Mouse (Mus musculus) embryonic stem cell, embryonic (primary cell): ENCODE results near the gene Vps72.

Experiments used
- CTCF ChIA-PET, 4 experiments: fragments of 300-600 bp in 2 of 4; fragments of 350-600 bp in 2 of 4; sonication (Branson Sonifier 250); formaldehyde crosslinking; loops; one replicate each; lab custom pipeline; 2022; ENCODE audit warnings: inconsistent platforms in 2 of 4; lab: Charles Lee
- POLR2A ChIA-PET, 4 experiments: fragments of 300-600 bp in 2 of 4; fragments of 350-600 bp in 2 of 4; sonication (Branson Sonifier 250); formaldehyde crosslinking; loops; one replicate each; lab custom pipeline; 2022; ENCODE audit warnings: antibody characterized with exemption in 4 of 4, inconsistent platforms in 1 of 4; lab: Charles Lee

The Vps72 gene

GRCm38 (mm10) chr3:95110911-95111726 lies at the start of gene Vps72:
Gene Vps72, plus strand, starts transcription at chr3:95111022.
- ChIA-PET CTCF (interaction anchor here in 3 of 4 experiments (0.5 to 1.2 kb wide), 8 partner anchors 21 to 323 kb away, joined by 3 to 7 read pairs (median 4); partner anchors contain the start of gene Arnt (in 1 of the 3)), POLR2A (interaction anchor here (0.5 to 3.7 kb wide), 48 partner anchors 8 to 323 kb away, joined by 3 to 16 read pairs (median 4); partner anchors contain the start of genes Gabpb2 (in 2 of the 4), Tmod4 (in 2 of the 4), Zfp687 (in 2 of the 4) and Arnt (in 1 of the 4))

- POLR2A ChIA-PET = interaction anchor here in 2 of 4 experiments (1.1 to 15.8 kb wide), 4 partner anchors 11 to 79 kb away, joined by 3 to 234 read pairs (median 4); partner anchors contain the start of genes Tnfaip8l2 (in 1 of the 2) and Zfp687 (in 1 of the 2)
- CTCF ChIA-PET = interaction anchor here in 1 of 4 experiments (0.5 to 6.4 kb wide), 2 partner anchors 10 to 149 kb away, joined by 3 to 59 read pairs; no protein-coding TSS in a partner anchor
Measured at GRCm38 (mm10) chr3:95063741-95064140, 47.1 kb upstream of the Vps72 start.

- POLR2A ChIA-PET = interaction anchor here (0.6 to 15.8 kb wide), 34 partner anchors 8 to 694 kb away, joined by 3 to 234 read pairs (median 6); partner anchors contain the start of genes Gabpb2 (in 2 of the 4), Pip5k1a (in 2 of the 4), Psmd4 (in 2 of the 4) and Zfp687 (in 2 of the 4)
- CTCF ChIA-PET = interaction anchor here (0.6 to 6.4 kb wide), 7 partner anchors 12 to 156 kb away, joined by 3 to 59 read pairs (median 5); no protein-coding TSS in a partner anchor
Measured at GRCm38 (mm10) chr3:95065553-95065952, 45.3 kb upstream of the Vps72 start.

GRCm38 (mm10) chr3:95066095-95066494 lies 44.7 kb upstream of the Vps72 start:
- POLR2A ChIA-PET = interaction anchor here (0.6 to 15.8 kb wide), 58 partner anchors 8 to 225 kb away, joined by 3 to 234 read pairs (median 5); partner anchors contain the start of genes Zfp687 (in 3 of the 4), Gabpb2 (in 2 of the 4), Pip5k1a (in 2 of the 4) and Psmd4 (in 2 of the 4)

GRCm38 (mm10) chr3:95066570-95066969 lies 44.3 kb upstream of the Vps72 start:
- CTCF ChIA-PET = interaction anchor here (0.5 to 6.4 kb wide), 5 partner anchors 13 to 24 kb away, joined by 4 to 59 read pairs (median 7); no protein-coding TSS in a partner anchor

More at GRCm38 (mm10) chr3:95066095-95066494, 44.7 kb upstream of the Vps72 start:
- CTCF ChIA-PET = interaction anchor here (0.6 to 6.4 kb wide), 5 partner anchors 12 to 23 kb away, joined by 3 to 59 read pairs (median 7); no protein-coding TSS in a partner anchor

GRCm38 (mm10) chr3:95071606-95072005 lies 39.2 kb upstream of the Vps72 start:
- CTCF ChIA-PET = interaction anchor here in 3 of 4 experiments (0.6 to 1.7 kb wide), 6 partner anchors 14 to 45 kb away, joined by 3 to 5 read pairs (median 4); no protein-coding TSS in a partner anchor

More at GRCm38 (mm10) chr3:95066570-95066969, 44.3 kb upstream of the Vps72 start:
- POLR2A ChIA-PET = interaction anchor here (0.6 to 15.8 kb wide), 64 partner anchors 8 to 284 kb away, joined by 3 to 234 read pairs (median 5); partner anchors contain the start of genes Gabpb2 (in 3 of the 4), Vps72 (in 3 of the 4), Zfp687 (in 3 of the 4) and Pip5k1a (in 2 of the 4)

GRCm38 (mm10) chr3:95088071-95088470 lies 22.8 kb upstream of the Vps72 start:
- ChIA-PET POLR2A (interaction anchor here in 2 of 4 experiments (1.0 to 3.1 kb wide), 9 partner anchors 10 to 72 kb away, joined by 3 to 17 read pairs (median 5); partner anchors contain the start of gene Zfp687 (in 1 of the 2)), CTCF (interaction anchor here in 1 of 4 experiments (0.8 kb wide), 1 partner anchor 34 kb away, joined by 3 read pairs; no protein-coding TSS in a partner anchor)

More at GRCm38 (mm10) chr3:95071606-95072005, 39.2 kb upstream of the Vps72 start:
- POLR2A ChIA-PET = interaction anchor here in 3 of 4 experiments (0.6 to 15.8 kb wide), 15 partner anchors 10 to 986 kb away, joined by 3 to 234 read pairs (median 4); partner anchors contain the start of genes Pip5k1a (in 1 of the 3), Vps72 (in 1 of the 3) and Zfp687 (in 1 of the 3)

GRCm38 (mm10) chr3:95100854-95101253 lies 10.0 kb upstream of the Vps72 start:
- ChIA-PET CTCF (no interaction called here), POLR2A (interaction anchor here in 2 of 4 experiments (0.5 to 2.7 kb wide), 14 partner anchors 9 to 574 kb away, joined by 3 to 9 read pairs (median 4); partner anchors contain the start of genes Vps72 (in 2 of the 2) and Sema6c (in 1 of the 2))

- CTCF ChIA-PET = no interaction called here
- POLR2A ChIA-PET = interaction anchor here in 2 of 4 experiments (1.0 to 4.1 kb wide), 8 partner anchors 8 to 89 kb away, joined by 3 to 31 read pairs (median 15); partner anchors contain the start of gene Zfp687 (in 1 of the 2)
Measured at GRCm38 (mm10) chr3:95105121-95105520, 5.7 kb upstream of the Vps72 start.

- ChIA-PET POLR2A (interaction anchor here (0.7 to 4.1 kb wide), 39 partner anchors 9 to 172 kb away, joined by 3 to 31 read pairs (median 4); partner anchors contain the start of genes Zfp687 (in 2 of the 4), Mllt11 (in 1 of the 4) and Psmd4 (in 1 of the 4)), CTCF (interaction anchor here in 2 of 4 experiments (0.8 to 2.0 kb wide), 2 partner anchors 10 to 52 kb away, joined by 4 read pairs; no protein-coding TSS in a partner anchor)
Measured at GRCm38 (mm10) chr3:95105586-95106337, 5.1 kb upstream of the Vps72 start.

GRCm38 (mm10) chr3:95106338-95107117 lies 4.3 kb upstream of the Vps72 start, which contains the start of gene Pip5k1a:
Gene Pip5k1a, minus strand, starts transcription at chr3:95106930.
- ChIA-PET POLR2A (interaction anchor here (0.5 to 4.1 kb wide), 56 partner anchors 9 to 1113 kb away, joined by 3 to 31 read pairs (median 4); partner anchors contain the start of genes Gabpb2 (in 2 of the 4), Zfp687 (in 2 of the 4), Bola1 (in 1 of the 4) and Hist2h2ab (in 1 of the 4)), CTCF (interaction anchor here in 3 of 4 experiments (0.5 to 2.0 kb wide), 4 partner anchors 9 to 173 kb away, joined by 3 to 9 read pairs (median 4); no protein-coding TSS in a partner anchor)

GRCm38 (mm10) chr3:95107308-95107707 lies 3.5 kb upstream of the Vps72 start:
- CTCF ChIA-PET = interaction anchor here in 3 of 4 experiments (0.6 to 2.0 kb wide), 4 partner anchors 8 to 48 kb away, joined by 3 to 11 read pairs (median 4); no protein-coding TSS in a partner anchor
- POLR2A ChIA-PET = interaction anchor here in 3 of 4 experiments (0.7 to 4.1 kb wide), 38 partner anchors 8 to 526 kb away, joined by 3 to 31 read pairs (median 4); partner anchors contain the start of genes Gabpb2 (in 2 of the 3), Zfp687 (in 2 of the 3), Mllt11 (in 1 of the 3) and Prune1 (in 1 of the 3)

GRCm38 (mm10) chr3:95107898-95108297 lies 2.9 kb upstream of the Vps72 start:
- POLR2A ChIA-PET = interaction anchor here in 2 of 4 experiments (1.5 to 4.1 kb wide), 5 partner anchors 11 to 123 kb away, joined by 3 to 31 read pairs (median 24); partner anchors contain the start of gene Zfp687 (in 1 of the 2)
- CTCF ChIA-PET = interaction anchor here in 3 of 4 experiments (0.6 to 0.8 kb wide), 3 partner anchors 12 to 47 kb away, joined by 3 to 11 read pairs (median 4); no protein-coding TSS in a partner anchor

GRCm38 (mm10) chr3:95112760-95113159 lies 1.9 kb downstream of the Vps72 start:
- ChIA-PET POLR2A (interaction anchor here in 2 of 4 experiments (0.7 to 3.7 kb wide), 7 partner anchors 11 to 97 kb away, joined by 3 to 16 read pairs (median 6); partner anchors contain the start of genes Sema6c (in 1 of the 2) and Tmod4 (in 1 of the 2)), CTCF (interaction anchor here in 2 of 4 experiments (0.5 to 0.9 kb wide), 2 partner anchors 11 to 43 kb away, joined by 3 read pairs; partner anchors contain the start of gene Tmod4 (in 1 of the 2))
